Mouse (Mus musculus) CD8-positive naive resting alpha-beta T cell, adult 2 months (primary cell): ENCODE measurements at regions not wholly inside any gene's neighbourhood (a gene's known extent, or its start where the extent isn't known, plus 50 kb on each side); places are given as distances from the start of the nearest gene placed in this dataset.

Source experiments
- DNase-seq, 2 experiments: peaks; one replicate each; pipeline ENCODE4 v3.0.0; 2022; ENCODE audit warnings: low read depth in 2 of 2, low spot score in 2 of 2

GRCm38 (mm10) chr14:99516703-99517102 is 218.2 kb downstream of the Klf5 start:
- no peak for DNase-seq

- no peak for DNase-seq
These were observed 221.9 kb downstream of the Klf5 start for GRCm38 (mm10) chr14:99520343-99520742.

- DNase-seq, result no peak
These were observed 223.5 kb downstream of the Klf5 start for GRCm38 (mm10) chr14:99521954-99522523.

DNA sequence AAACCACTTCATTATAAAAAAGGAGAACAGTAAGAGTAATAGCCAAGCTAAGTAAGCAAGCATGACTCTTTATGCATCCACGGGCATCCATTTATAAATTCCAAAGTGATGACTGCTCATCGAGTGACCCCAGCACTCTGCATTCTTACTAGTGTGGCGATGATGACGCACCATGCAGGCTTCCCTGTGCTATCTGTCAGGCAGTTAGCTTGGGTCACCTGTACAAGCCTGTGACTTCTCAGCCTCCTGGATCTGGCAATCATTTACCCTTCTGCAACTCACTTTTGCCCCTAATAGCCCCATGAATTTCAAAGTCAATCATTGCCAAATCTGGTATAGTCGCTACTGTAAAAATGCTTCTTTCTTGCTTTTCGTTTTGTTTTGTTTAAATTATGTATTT is 237.3 kb downstream of the Klf5 start:
- no peak for DNase-seq

GRCm38 (mm10) chr14:99537286-99537685 is 238.8 kb downstream of the Klf5 start:
- DNase-seq, result no peak

GRCm38 (mm10) chr14:99541716-99542115 is 243.2 kb downstream of the Klf5 start:
- no peak for DNase-seq

DNA sequence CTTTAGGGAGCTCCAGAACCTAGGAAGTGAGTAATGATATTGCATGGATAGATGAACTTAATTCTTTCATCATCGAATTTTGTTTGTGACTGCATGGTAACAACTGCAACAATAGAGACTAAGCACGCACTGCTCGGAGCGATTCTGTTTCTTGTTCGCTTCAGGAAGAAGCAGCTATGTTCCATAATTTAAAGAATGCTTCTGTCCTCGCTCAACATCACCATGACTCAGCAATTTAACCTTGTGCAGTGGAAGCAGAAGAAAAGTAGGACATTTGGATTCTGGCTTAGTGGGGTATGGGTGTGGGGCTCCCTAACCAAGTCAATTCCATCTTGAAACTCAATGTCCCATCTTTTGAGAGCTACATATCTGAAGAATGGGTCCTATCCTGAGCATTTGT is 249.4 kb downstream of the Klf5 start:
- DNase-seq, result no peak

DNA sequence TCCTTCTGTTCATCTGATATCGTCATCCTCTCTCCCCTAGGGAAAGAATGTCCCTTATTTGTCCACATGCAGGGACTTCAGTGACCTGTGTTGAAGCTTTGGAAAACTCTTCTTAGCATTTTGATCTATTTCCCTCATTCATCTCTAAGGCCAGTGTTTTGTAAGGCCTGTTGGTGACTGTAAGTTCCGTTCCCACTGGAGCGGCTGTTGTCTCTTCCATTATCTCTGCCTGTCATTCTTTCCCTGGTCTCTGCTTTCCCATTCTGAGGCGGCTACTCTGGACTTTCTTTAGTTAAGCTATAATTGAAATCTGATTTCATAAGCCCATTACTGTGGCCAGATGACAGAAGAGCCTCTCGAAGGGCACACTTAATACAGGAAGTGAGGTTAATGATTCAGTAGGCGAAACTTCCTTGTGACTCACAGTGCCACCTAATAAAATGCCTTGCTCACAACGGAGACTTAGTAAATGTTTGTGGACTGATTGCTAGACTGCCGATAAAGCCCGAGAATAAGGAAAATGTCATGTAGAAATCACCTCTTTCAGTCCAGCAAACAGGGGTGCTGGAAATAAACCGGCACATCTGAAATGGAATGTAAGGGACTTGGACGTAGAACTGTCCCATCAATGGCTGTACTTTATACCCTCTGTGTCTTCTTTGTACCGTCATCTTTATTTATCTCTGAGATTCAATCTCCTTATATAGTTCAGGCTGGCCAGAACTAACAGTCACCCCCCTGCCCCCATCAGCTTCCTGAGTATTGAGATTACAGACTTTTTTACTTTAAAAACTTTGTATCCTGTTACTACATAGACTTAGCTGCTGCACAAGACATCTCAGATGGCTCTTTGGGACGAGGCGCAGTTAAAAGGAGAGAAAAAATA is 250.1 kb downstream of the Klf5 start:
- no peak for DNase-seq

DNA sequence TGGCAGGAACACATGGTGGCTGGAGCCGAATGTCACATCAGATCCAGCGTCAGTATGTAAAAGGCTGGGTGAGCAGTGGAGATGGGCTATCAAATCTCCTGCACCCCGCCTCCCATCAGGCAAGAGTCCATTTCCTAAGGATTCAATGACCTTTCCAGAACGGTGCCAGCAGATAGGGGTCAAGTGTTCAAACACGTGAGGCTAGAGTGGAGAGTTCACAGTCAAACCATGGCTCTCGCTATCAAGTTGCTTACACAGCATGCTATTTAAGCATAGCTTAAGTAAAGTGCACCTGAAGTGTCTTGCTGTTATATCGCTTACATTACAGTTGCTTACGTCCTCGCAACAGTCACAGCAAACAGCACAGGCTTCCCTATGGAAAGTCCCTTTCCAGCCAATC is 265.5 kb downstream of the Klf5 start:
- no peak for DNase-seq

- no peak for DNase-seq
These were observed 275.7 kb downstream of the Klf5 start for GRCm38 (mm10) chr14:99574146-99574545.

GRCm38 (mm10) chr14:99578665-99579064 is 280.2 kb downstream of the Klf5 start:
- no peak for DNase-seq

- DNase-seq, result no peak
These were observed 280.8 kb downstream of the Klf5 start for GRCm38 (mm10) chr14:99579271-99579759.

GRCm38 (mm10) chr14:99579765-99580266 is 281.3 kb downstream of the Klf5 start:
- DNase-seq, result no peak

GRCm38 (mm10) chr14:99584144-99584543 is 285.7 kb downstream of the Klf5 start:
- DNase-seq, result no peak

GRCm38 (mm10) chr14:99586029-99586428 is 287.5 kb downstream of the Klf5 start:
- DNase-seq, result no peak

- DNase-seq, result no peak
These were observed 292.5 kb downstream of the Klf5 start for GRCm38 (mm10) chr14:99590854-99591470.

- no peak for DNase-seq
These were observed 294.4 kb downstream of the Klf5 start for GRCm38 (mm10) chr14:99592922-99593321.

DNA sequence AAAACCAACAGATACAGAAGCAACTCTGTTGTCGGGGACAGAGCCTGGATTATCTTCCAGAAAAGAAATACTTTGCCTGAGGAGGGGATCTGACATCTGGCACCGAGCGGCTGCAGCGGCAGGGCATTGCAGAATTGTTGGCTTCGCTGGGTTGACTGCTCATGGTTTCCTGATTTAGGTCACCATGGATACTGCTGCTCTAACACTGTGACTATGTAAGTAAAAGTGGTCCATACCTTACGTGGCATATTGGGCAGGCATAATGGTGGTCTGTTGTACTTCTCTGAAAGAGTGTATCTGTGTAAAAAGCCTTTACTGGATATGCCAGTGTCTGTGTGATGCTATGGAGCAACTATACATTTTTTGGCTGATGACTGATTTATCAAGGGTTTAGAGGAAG is 295.4 kb downstream of the Klf5 start:
- no peak for DNase-seq

DNA sequence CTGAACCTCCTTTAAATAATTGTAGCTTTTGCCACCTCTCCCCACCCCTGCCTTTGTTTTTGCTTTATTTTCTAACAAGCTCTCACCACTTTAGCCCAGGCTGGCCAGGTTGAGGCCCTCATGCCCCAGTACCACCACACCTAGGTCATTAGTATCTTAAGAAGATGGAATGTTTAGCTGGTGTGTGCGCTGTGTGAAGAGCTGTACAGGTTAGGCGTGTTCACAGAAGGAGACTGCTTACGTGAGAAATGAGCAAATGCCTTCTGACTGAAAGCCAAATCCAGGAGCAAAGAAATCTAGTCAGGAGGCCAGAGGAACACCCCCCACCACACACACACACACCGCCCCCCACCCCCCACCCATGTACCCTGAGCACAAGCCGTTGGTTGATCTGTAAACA is 303.4 kb downstream of the Klf5 start:
- no peak for DNase-seq

DNA sequence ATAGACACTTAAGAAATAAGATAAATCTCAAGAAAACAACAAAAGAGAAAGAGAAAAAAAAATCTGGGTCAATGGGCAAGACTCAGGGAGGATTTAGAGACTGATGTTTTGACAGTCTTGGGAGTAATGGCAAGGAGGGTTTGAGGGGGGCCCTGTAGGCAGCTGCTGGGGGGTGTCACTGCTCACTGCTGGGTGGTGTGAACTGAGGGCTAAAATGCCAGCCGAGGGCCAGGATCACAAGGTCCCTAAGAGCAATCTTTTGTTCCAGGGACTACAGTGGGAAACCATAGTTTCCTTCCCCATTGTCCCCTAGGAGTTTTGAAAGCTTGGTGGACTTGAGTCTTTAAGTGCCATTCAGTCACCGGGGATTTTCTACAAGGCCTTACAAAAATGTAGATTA is 304.8 kb downstream of the Klf5 start:
- DNase-seq, result no peak

GRCm38 (mm10) chr14:99605351-99606100 is 307.0 kb downstream of the Klf5 start:
- no peak for DNase-seq
